Mouse (Mus musculus): ENCODE measurements around the gene Olfr399. TPM values are rescaled to one million over a fixed set of nuclear protein-coding genes. Genes with fewer than 3 reads are reported as not detected.

The Olfr399 gene
- total RNA-seq (2022), result not detected

DNA sequence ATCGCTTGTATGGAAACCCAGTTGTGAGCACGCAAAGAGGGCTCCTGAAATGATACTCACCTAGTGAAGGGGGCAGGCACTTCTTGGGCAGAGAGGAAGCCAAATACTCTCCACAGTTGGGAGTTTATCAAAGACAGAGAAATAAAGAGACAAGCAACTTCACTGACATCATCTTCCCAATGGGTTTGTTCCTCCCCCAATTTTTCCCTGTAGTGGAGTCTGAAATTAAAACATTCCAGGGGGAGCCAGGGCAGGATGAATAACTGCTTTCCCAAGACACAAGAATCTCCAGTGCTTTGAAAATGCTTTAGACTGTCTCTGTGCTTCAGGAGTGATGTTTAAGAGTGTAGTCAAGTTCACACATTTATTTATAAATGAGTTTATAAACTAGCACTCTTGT is at the start of gene Olfr399, which contains the start of gene Olfr139:
TSS of gene Olfr399 (minus strand) at position 165 of the 400 bp plus-strand sequence.
TSS of gene Olfr139 (minus strand) at position 101 of the 400 bp plus-strand sequence.
- DNase-seq (ENCODE audit: low spot score in 2 of 2), result no peak

DNA sequence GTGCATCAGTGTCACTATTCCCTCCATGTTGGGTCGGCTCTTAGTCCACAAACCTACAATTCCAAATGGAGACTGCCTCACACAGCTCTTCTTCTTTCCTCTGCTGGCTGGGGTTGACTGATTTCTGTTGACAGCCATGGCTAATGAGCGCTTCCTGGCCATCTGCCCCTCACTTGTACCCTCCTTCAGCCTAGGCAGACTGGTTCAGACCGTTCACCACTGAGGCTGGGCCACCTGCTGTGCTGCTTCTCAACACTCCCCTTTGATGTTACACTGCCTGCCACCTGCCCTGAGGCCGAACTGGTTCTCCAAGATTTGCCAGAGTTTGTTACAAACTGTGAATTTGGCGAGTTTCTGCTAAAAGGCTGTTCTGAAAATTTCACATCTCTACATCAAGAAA is 48.7 kb upstream of the Olfr399 start:
- DNase-seq (ENCODE audit: low spot score in 2 of 2), result no peak

GRCm38 (mm10) chr11:74101507-74101906 is 45.1 kb upstream of the Olfr399 start:
- no peak for DNase-seq (ENCODE audit: low spot score in 2 of 2)

- DNase-seq (ENCODE audit: low spot score in 2 of 2), result no peak
These were observed 44.3 kb upstream of the Olfr399 start for GRCm38 (mm10) chr11:74100724-74101123.

- no peak for DNase-seq (ENCODE audit: low spot score in 2 of 2)
These were observed 13.2 kb upstream of the Olfr399 start, which contains the start of gene Zfp616 for GRCm38 (mm10) chr11:74069655-74070054. TSS of gene Zfp616 (plus strand) at chr11:74069955.

DNA sequence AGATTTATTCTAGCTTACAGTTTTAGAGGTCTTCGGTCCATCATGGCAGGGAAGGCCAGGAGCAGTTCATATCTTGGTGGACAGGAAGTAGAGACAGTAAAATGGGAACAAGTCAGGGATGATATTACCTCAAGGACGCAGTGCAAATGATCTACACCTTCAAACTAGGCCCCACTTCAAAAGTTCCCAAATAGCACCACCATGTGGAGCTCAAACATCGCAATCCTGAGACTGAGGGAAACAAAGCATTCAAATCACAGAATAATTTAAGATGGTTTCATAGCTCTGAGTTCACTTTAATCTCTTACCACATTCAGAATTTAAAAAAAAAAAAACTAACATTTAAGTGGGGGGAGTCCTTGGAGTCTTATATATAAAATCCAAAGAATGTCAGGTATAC is 5.1 kb downstream of the Olfr399 start:
- no peak for DNase-seq (ENCODE audit: low spot score in 2 of 2)

Other genes starting within 250 kb of the Olfr399 start
- gene Olfr392, start 239.6 kb downstream of the Olfr399 start, total RNA-seq (2022), result not detected
- not detected for gene Olfr393, start 205.2 kb downstream of the Olfr399 start, total RNA-seq (2022)
- gene Olfr394, start 165.8 kb downstream of the Olfr399 start, total RNA-seq (2022), result not detected
- gene Olfr395, start 147.3 kb downstream of the Olfr399 start, total RNA-seq (2022), result not detected
- not detected for gene Olfr23, start 119.9 kb downstream of the Olfr399 start, total RNA-seq (2022)
- not detected for gene Olfr397, start 95.8 kb downstream of the Olfr399 start, total RNA-seq (2022)
- not detected for gene Olfr398, start 66.2 kb downstream of the Olfr399 start, total RNA-seq (2022)
- not detected for gene Olfr139, start 64 bp downstream of the Olfr399 start, total RNA-seq (2022)
- gene Zfp616, start 13.3 kb upstream of the Olfr399 start, total RNA-seq (2022), result not detected
- gene Olfr401, start 57.1 kb upstream of the Olfr399 start, total RNA-seq (2022), result not detected
- gene Olfr402, start 96.9 kb upstream of the Olfr399 start, total RNA-seq (2022), result not detected
- gene Olfr403, start 129.6 kb upstream of the Olfr399 start, total RNA-seq (2022), result not detected
- not detected for gene Olfr43, start 154.8 kb upstream of the Olfr399 start, total RNA-seq (2022)
- gene Olfr406, start 203.2 kb upstream of the Olfr399 start, total RNA-seq (2022), result not detected
- not detected for gene Olfr59, start 227.1 kb upstream of the Olfr399 start, total RNA-seq (2022)

Data from left cerebral cortex, adult 8-10 months (tissue).